Mouse (Mus musculus) liver, embryonic 13.5 days (tissue): ENCODE data around the gene Wnt8b. TPM values are rescaled to one million over a fixed set of nuclear protein-coding genes. Genes with fewer than 3 reads are reported as not detected.

Experiments used
- ATAC-seq: fragments of 200-750 bp; cut with Nextera tagmentation; 2 replicates; pipeline ENCODE4 v1.8.0; 2017; ENCODE audit warnings: low read depth, mild to moderate bottlenecking, moderate number of reproducible peaks, moderate library complexity
- DNase-seq: peaks from one replicate; pipeline ENCODE4 v3.0.0; 2022
- H3K27ac ChIP-seq: fragments of 300-500 bp; sonication (generic); 2 replicates; pipeline ENCODE4 v1.5.1; 2015; ENCODE audit warnings: moderate library complexity, mild to moderate bottlenecking, inconsistent platforms
- H3K27me3 ChIP-seq: fragments of 300-500 bp; sonication (generic); 2 replicates; pipeline ENCODE4 v1.6.1; 2015; ENCODE audit warnings: mild to moderate bottlenecking, inconsistent platforms
- H3K36me3 ChIP-seq: fragments of 300-500 bp; sonication (generic); 2 replicates; pipeline ENCODE4 v1.6.1; 2015; ENCODE audit warnings: mild to moderate bottlenecking, inconsistent platforms
- H3K4me1 ChIP-seq: fragments of 300-500 bp; sonication (generic); replicated peaks from 2 replicates; pipeline ENCODE4 v1.6.1; 2015; ENCODE audit warnings: inconsistent platforms
- H3K4me2 ChIP-seq: fragments of 300-500 bp; sonication (generic); 2 replicates; pipeline ENCODE4 v1.6.1; 2015; ENCODE audit warnings: inconsistent platforms, mild to moderate bottlenecking, moderate library complexity
- H3K4me3 ChIP-seq: fragments of 300-500 bp; sonication (generic); replicated peaks from 2 replicates; pipeline ENCODE4 v1.5.1; 2015; ENCODE audit warnings: mild to moderate bottlenecking, inconsistent platforms
- H3K9ac ChIP-seq: fragments of 300-500 bp; sonication (generic); 2 replicates; pipeline ENCODE4 v1.6.1; 2015; ENCODE audit warnings: mild to moderate bottlenecking, inconsistent platforms
- H3K9me3 ChIP-seq: fragments of 300-500 bp; sonication (generic); replicated peaks from 2 replicates; pipeline ENCODE4 v1.6.1; 2016; ENCODE audit warnings: inconsistent platforms
- WGBS: fragments of 180-500 bp; shearing (Covaris S2); methylation state at CpG from one replicate; pipeline ENCODE4 v1.1.7; 2015; ENCODE audit not compliant: insufficient replicate concordance; 5-methylcytosine and 5-hydroxymethylcytosine counted together
- polyA plus RNA-seq: library from polyadenylated mRNA; unstranded; fragments of >200 nt; fragmentation: Nextera tagmentation; extraction: Ambion mirVana; gene quantifications from 2 replicates; pipeline ENCODE4 v1.2.1, GENCODE M21; 2015

Gene Wnt8b
- polyA plus RNA-seq, 1 experiment from 2014 or later = not detected

GRCm38 (mm10) chr19:44475268-44475667, 18.0 kb upstream of the Wnt8b start:
- ATAC-seq (no peak), DNase-seq (no peak)
- H3K4me3 ChIP-seq = no peak overlapping the region
- H3K27me3 ChIP-seq = peaks cover 7% of the 10 kb centered on the region; the same call in 1 of the 2 replicates
- no peaks in the 10 kb centered on the region for H3K4me1 ChIP-seq
- no peak overlapping the region for H3K27ac ChIP-seq
- 70% methylated on average over 6 of the region's 6 CpGs for WGBS
- no peaks in the 10 kb centered on the region for H3K36me3 ChIP-seq
- H3K4me2 ChIP-seq = no peak overlapping the region
- no peak overlapping the region for H3K9ac ChIP-seq
- no peaks in the 10 kb centered on the region for H3K9me3 ChIP-seq

- ATAC-seq (no peak), DNase-seq (no peak)
- Histone ChIP-seq H3K9me3 (no peaks in the 10 kb centered on the region), H3K9ac (no peak overlapping the region), H3K27ac (no peak overlapping the region), H3K4me2 (no peak overlapping the region), H3K27me3 (peaks cover 7% of the 10 kb centered on the region; the same call in 1 of the 2 replicates), H3K36me3 (no peaks in the 10 kb centered on the region), H3K4me1 (no peaks in the 10 kb centered on the region), H3K4me3 (no peak overlapping the region)
- 37% methylated on average over 3 of the region's 3 CpGs for WGBS
These were observed 16.7 kb upstream of the Wnt8b start for GRCm38 (mm10) chr19:44476541-44476940.

GRCm38 (mm10) chr19:44487266-44487665, 6.0 kb upstream of the Wnt8b start:
- Histone ChIP-seq H3K27me3 (0 out of 2 replicates have a peak, but pooled peaks cover 6% of the 10 kb centered on the region), H3K4me1 (no peaks in the 10 kb centered on the region), H3K9ac (no peak overlapping the region), H3K9me3 (no peaks in the 10 kb centered on the region), H3K4me2 (no peak overlapping the region), H3K4me3 (no peak overlapping the region), H3K36me3 (no peaks in the 10 kb centered on the region), H3K27ac (no peak overlapping the region)
- DNase-seq = peak; percentile 53
- 7% methylated on average over 8 of the region's 8 CpGs for WGBS
- ATAC-seq = peak; percentile 53

GRCm38 (mm10) chr19:44496511-44496910, 3.2 kb downstream of the Wnt8b start:
- DNase-seq (no peak), ATAC-seq (no peak)
- Histone ChIP-seq H3K4me2 (no peak overlapping the region), H3K9ac (no peak overlapping the region), H3K27me3 (peaks cover 64% of the 10 kb centered on the region), H3K4me3 (no peak overlapping the region), H3K9me3 (no peaks in the 10 kb centered on the region), H3K36me3 (no peaks in the 10 kb centered on the region), H3K27ac (no peak overlapping the region), H3K4me1 (0 out of 2 replicates have a peak, but pooled peaks cover 3% of the 10 kb centered on the region)
- WGBS = 13% methylated on average over 8 of the region's 8 CpGs

GRCm38 (mm10) chr19:44496941-44497340, 3.7 kb downstream of the Wnt8b start:
- Histone ChIP-seq H3K4me2 (no peak overlapping the region), H3K4me3 (no peak overlapping the region), H3K36me3 (no peaks in the 10 kb centered on the region), H3K9me3 (no peaks in the 10 kb centered on the region), H3K4me1 (0 out of 2 replicates have a peak, but pooled peaks cover 3% of the 10 kb centered on the region), H3K27me3 (peaks cover 66% of the 10 kb centered on the region), H3K9ac (no peak overlapping the region), H3K27ac (no peak overlapping the region)
- DNase-seq (no peak), ATAC-seq (no peak)
- 61% methylated on average over 10 of the region's 10 CpGs for WGBS

- DNase-seq = no peak
- Histone ChIP-seq H3K4me1 (0 out of 2 replicates have a peak, but pooled peaks cover 3% of the 10 kb centered on the region), H3K4me3 (no peak overlapping the region), H3K9ac (no peak overlapping the region), H3K9me3 (no peaks in the 10 kb centered on the region), H3K4me2 (no peak overlapping the region), H3K27me3 (peaks cover 60% of the 10 kb centered on the region), H3K36me3 (no peaks in the 10 kb centered on the region), H3K27ac (no peak overlapping the region)
- ATAC-seq = no peak
- 49% methylated on average over 6 of the region's 6 CpGs for WGBS
These were observed 5.7 kb downstream of the Wnt8b start for GRCm38 (mm10) chr19:44498936-44499335.

GRCm38 (mm10) chr19:44500240-44500639, 7.0 kb downstream of the Wnt8b start:
- H3K27ac ChIP-seq = no peak overlapping the region
- no peak overlapping the region for H3K4me2 ChIP-seq
- H3K36me3 ChIP-seq = no peaks in the 10 kb centered on the region
- no peak overlapping the region for H3K9ac ChIP-seq
- no peak for ATAC-seq
- WGBS = 56% methylated on average over 5 of the region's 5 CpGs
- H3K9me3 ChIP-seq = no peaks in the 10 kb centered on the region
- H3K4me1 ChIP-seq = 0 out of 2 replicates have a peak, but pooled peaks cover 3% of the 10 kb centered on the region
- H3K27me3 ChIP-seq = peaks cover 52% of the 10 kb centered on the region
- no peak overlapping the region for H3K4me3 ChIP-seq
- DNase-seq = no peak

GRCm38 (mm10) chr19:44501925-44502324, 8.7 kb downstream of the Wnt8b start:
- DNase-seq = no peak
- Histone ChIP-seq H3K9ac (no peak overlapping the region), H3K27me3 (peaks cover 39% of the 10 kb centered on the region), H3K9me3 (no peaks in the 10 kb centered on the region), H3K27ac (no peak overlapping the region), H3K4me2 (no peak overlapping the region), H3K36me3 (no peaks in the 10 kb centered on the region), H3K4me3 (no peak overlapping the region), H3K4me1 (no peaks in the 10 kb centered on the region)
- 61% methylated on average over 6 of the region's 6 CpGs for whole genome bisulfite sequencing
- no peak for ATAC-seq

GRCm38 (mm10) chr19:44502741-44503140, 9.5 kb downstream of the Wnt8b start:
- Histone ChIP-seq H3K9me3 (no peaks in the 10 kb centered on the region), H3K27me3 (peaks cover 46% of the 10 kb centered on the region), H3K9ac (no peak overlapping the region), H3K4me2 (no peak overlapping the region), H3K27ac (no peak overlapping the region), H3K4me1 (no peaks in the 10 kb centered on the region), H3K36me3 (no peaks in the 10 kb centered on the region), H3K4me3 (no peak overlapping the region)
- DNase-seq = no peak
- no peak for ATAC-seq
- 49% methylated on average over 4 of the region's 4 CpGs for WGBS

- Histone ChIP-seq H3K27ac (no peak overlapping the region), H3K9me3 (no peaks in the 10 kb centered on the region), H3K4me1 (peaks cover 2% of the 10 kb centered on the region; the same call in 1 of the 2 replicates), H3K9ac (no peak overlapping the region), H3K4me3 (peak overlapping the region; percentile 36; the same call in 1 of the 2 replicates), H3K27me3 (peaks cover 81% of the 10 kb centered on the region), H3K36me3 (no peaks in the 10 kb centered on the region), H3K4me2 (no peak overlapping the region; the same call in 1 of the 2 replicates)
- ATAC-seq (no peak), DNase-seq (no peak)
- 6% methylated on average over 12 of the region's 12 CpGs for WGBS
These were observed 17.4 kb downstream of the Wnt8b start for GRCm38 (mm10) chr19:44510534-44511175.

GRCm38 (mm10) chr19:44511451-44512231, 18.4 kb downstream of the Wnt8b start:
- H3K9ac ChIP-seq = no peak overlapping the region
- H3K4me1 ChIP-seq = peaks cover 2% of the 10 kb centered on the region; the same call in 1 of the 2 replicates
- peaks cover 89% of the 10 kb centered on the region for H3K27me3 ChIP-seq
- H3K27ac ChIP-seq = no peak overlapping the region
- peak overlapping the region; percentile 36 for H3K4me3 ChIP-seq
- H3K9me3 ChIP-seq = no peaks in the 10 kb centered on the region
- DNase-seq = no peak
- peak overlapping the region; percentile 56 for H3K4me2 ChIP-seq
- ATAC-seq = no peak
- no peaks in the 10 kb centered on the region for H3K36me3 ChIP-seq
- under 1% methylated on average over 66 of the region's 66 CpGs for WGBS
